Mouse (Mus musculus): Measurements from ENCODE around the gene Clca3a2.
"Not testable (repeated sequence)": the region's sequence is repeated elsewhere in the genome, so short reads cannot be mapped to it uniquely, and the experiment has no call there.

DNA sequence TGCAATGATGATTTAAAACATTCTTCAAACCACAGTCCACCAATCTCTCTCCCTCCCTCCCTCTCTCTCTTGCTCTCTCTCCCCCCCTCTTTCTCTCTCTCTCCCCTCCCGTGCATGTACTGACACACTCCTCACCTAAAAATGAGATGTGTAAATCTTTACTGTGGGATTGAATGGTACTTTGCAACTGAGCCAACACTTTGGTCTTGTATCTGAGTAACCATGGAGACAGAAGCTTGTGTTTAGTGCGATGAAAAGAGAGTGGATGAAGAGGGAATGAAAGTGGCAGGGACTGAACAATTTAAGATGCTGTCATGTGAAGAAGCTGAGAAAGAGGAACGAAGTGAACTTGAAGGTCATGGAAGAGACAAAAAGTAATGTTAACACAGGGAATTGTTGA is 71.6 kb downstream of the Clca3a2 start:
- TF ChIP-seq CTCF (conservative IDR thresholded peaks at IDR 0.05 in 1 of 2, IDR thresholded peaks at IDR 0.05 in 1 of 2; ENCODE audit: low read depth in 2 of 2, low read length in 2 of 2); UBTF (IDR thresholded peaks at IDR 0.05; ENCODE audit: low read depth, low read length); POLR2A (IDR thresholded peaks at IDR 0.05; ENCODE audit: low read depth, low read length); MAX (IDR thresholded peaks at IDR 0.05; ENCODE audit: low read length); TBP (conservative IDR thresholded peaks at IDR 0.05; ENCODE audit: low read depth, low read length); CHD1 (IDR thresholded peaks at IDR 0.05; ENCODE audit: low read depth, low read length); EP300 (IDR thresholded peaks at IDR 0.05; ENCODE audit: low read length); JUND (conservative IDR thresholded peaks at IDR 0.05; ENCODE audit: low read depth, low read length); HCFC1 (IDR thresholded peaks at IDR 0.05; ENCODE audit: low read depth, low read length); NRF1 (IDR thresholded peaks at IDR 0.05; ENCODE audit: low read depth, low read length); ZKSCAN1 (IDR thresholded peaks at IDR 0.05; ENCODE audit: borderline replicate concordance, low read depth, low read length): not testable (repeated sequence)

All from CH12.LX (cell line).